Mouse (Mus musculus): ENCODE data around the gene Gm20388. TPM values are rescaled to one million over a fixed set of nuclear protein-coding genes. Genes with fewer than 3 reads are reported as not detected.
A peak's percentile ranks its signal among the peaks of the same experiment; 100 is the strongest.
"Not testable (repeated sequence)": the region's sequence is repeated elsewhere in the genome, so short reads cannot be mapped to it uniquely, and the experiment has no call there.

The Gm20388 gene
- polyA plus RNA-seq, 1 experiment from 2014 or later, result not detected

- no peak overlapping the region for H3K4me2 ChIP-seq
- no peak for ATAC-seq (replicated peaks; ENCODE audit: insufficient number of reproducible peaks, insufficient read depth, low FRiP score, low read depth)
- H3K4me1 ChIP-seq (replicated peaks), result peaks cover 2% of the 10 kb centered on the region
- H3K27ac ChIP-seq, result no peak overlapping the region
- H3K9ac ChIP-seq, result no peak overlapping the region
- H3K9me3 ChIP-seq (replicated peaks), result no peaks in the 10 kb centered on the region
- H3K36me3 ChIP-seq, result no peaks in the 10 kb centered on the region
- H3K4me3 ChIP-seq, result no peak overlapping the region
- H3K27me3 ChIP-seq, result no peaks in the 10 kb centered on the region
- 55% methylated on average over 8 of the region's 8 CpGs for WGBS
These were observed 3281.3 kb downstream of the Gm20388 start for GRCm38 (mm10) chr8:123191908-123192307.

- H3K27ac ChIP-seq, result no peak overlapping the region
- no peak overlapping the region for H3K4me3 ChIP-seq
- WGBS, result 87% methylated on average over 9 of the region's 9 CpGs
- H3K9me3 ChIP-seq (replicated peaks), result no peaks in the 10 kb centered on the region
- H3K9ac ChIP-seq, result no peak overlapping the region
- H3K27me3 ChIP-seq, result no peaks in the 10 kb centered on the region
- H3K4me1 ChIP-seq (replicated peaks), result peaks cover 2% of the 10 kb centered on the region
- no peaks in the 10 kb centered on the region for H3K36me3 ChIP-seq
- no peak for ATAC-seq (replicated peaks; ENCODE audit: insufficient number of reproducible peaks, insufficient read depth, low FRiP score, low read depth)
- no peak overlapping the region for H3K4me2 ChIP-seq
These were observed 3283.1 kb downstream of the Gm20388 start for GRCm38 (mm10) chr8:123193771-123194170.

GRCm38 (mm10) chr8:123197016-123197415 lies 3286.4 kb downstream of the Gm20388 start:
- H3K27ac ChIP-seq; H3K4me3 ChIP-seq; H3K4me1 ChIP-seq (replicated peaks); ATAC-seq (replicated peaks; ENCODE audit: insufficient number of reproducible peaks, insufficient read depth, low FRiP score, low read depth); H3K9me3 ChIP-seq (replicated peaks); H3K4me2 ChIP-seq; H3K9ac ChIP-seq; H3K27me3 ChIP-seq; H3K36me3 ChIP-seq: not testable (repeated sequence)
- WGBS, result 73% methylated on average over 5 of the region's 5 CpGs

- no peaks in the 10 kb centered on the region for H3K9me3 ChIP-seq (replicated peaks)
- no peak overlapping the region for H3K27ac ChIP-seq
- H3K27me3 ChIP-seq, result no peaks in the 10 kb centered on the region; the same call in 1 of the 2 replicates
- no peak for ATAC-seq (replicated peaks; ENCODE audit: insufficient number of reproducible peaks, insufficient read depth, low FRiP score, low read depth)
- H3K36me3 ChIP-seq, result peaks cover under 1% of the 10 kb centered on the region; the same call in 1 of the 2 replicates
- no peak overlapping the region for H3K9ac ChIP-seq
- 49% methylated on average over 14 of the region's 14 CpGs for WGBS
- no peak overlapping the region for H3K4me2 ChIP-seq
- no peaks in the 10 kb centered on the region for H3K4me1 ChIP-seq (replicated peaks)
- no peak overlapping the region for H3K4me3 ChIP-seq
These were observed 3289.2 kb downstream of the Gm20388 start for GRCm38 (mm10) chr8:123199864-123200263.

GRCm38 (mm10) chr8:123202288-123202687 lies 3291.6 kb downstream of the Gm20388 start:
- 25% methylated on average over 5 of the region's 5 CpGs for WGBS
- no peak overlapping the region for H3K9ac ChIP-seq
- no peak overlapping the region for H3K4me3 ChIP-seq
- H3K36me3 ChIP-seq, result peaks cover 17% of the 10 kb centered on the region
- no peak overlapping the region for H3K27ac ChIP-seq
- no peaks in the 10 kb centered on the region for H3K9me3 ChIP-seq (replicated peaks)
- no peak overlapping the region for H3K4me2 ChIP-seq
- no peaks in the 10 kb centered on the region; the same call in 1 of the 2 replicates for H3K27me3 ChIP-seq
- H3K4me1 ChIP-seq (replicated peaks), result no peaks in the 10 kb centered on the region
- no peak for ATAC-seq (replicated peaks; ENCODE audit: insufficient number of reproducible peaks, insufficient read depth, low FRiP score, low read depth)

- Histone ChIP-seq H3K27me3 (no peaks in the 10 kb centered on the region; the same call in 1 of the 2 replicates), H3K9me3 (replicated peaks) (no peaks in the 10 kb centered on the region), H3K4me2 (no peak overlapping the region), H3K4me1 (replicated peaks) (no peaks in the 10 kb centered on the region), H3K36me3 (peaks cover 30% of the 10 kb centered on the region), H3K27ac (no peak overlapping the region), H3K4me3 (no peak overlapping the region), H3K9ac (no peak overlapping the region)
- ATAC-seq (replicated peaks; ENCODE audit: insufficient number of reproducible peaks, insufficient read depth, low FRiP score, low read depth), result no peak
- WGBS, result 77% methylated on average over 3 of the region's 3 CpGs
These were observed 3292.9 kb downstream of the Gm20388 start for GRCm38 (mm10) chr8:123203571-123203970.

GRCm38 (mm10) chr8:123211876-123212275 lies 3301.2 kb downstream of the Gm20388 start:
- H3K27me3 ChIP-seq, result no peaks in the 10 kb centered on the region
- H3K4me2 ChIP-seq, result peak overlapping the region; percentile 91
- peaks cover 30% of the 10 kb centered on the region for H3K36me3 ChIP-seq
- WGBS, result 36% methylated on average over 10 of the region's 10 CpGs
- peak overlapping the region; percentile 66; the same call in 1 of the 2 replicates for H3K27ac ChIP-seq
- peak overlapping the region; percentile 96 for H3K4me3 ChIP-seq
- no peaks in the 10 kb centered on the region for H3K9me3 ChIP-seq (replicated peaks)
- peak overlapping the region; percentile 98 for H3K9ac ChIP-seq
- H3K4me1 ChIP-seq (replicated peaks), result peaks cover 17% of the 10 kb centered on the region
- no peak for ATAC-seq (replicated peaks; ENCODE audit: insufficient number of reproducible peaks, insufficient read depth, low FRiP score, low read depth)

- H3K4me2 ChIP-seq, result peak within 1 kb of the TSS; percentile 91
- H3K27me3 ChIP-seq, result no peaks in the 10 kb centered on the region
- H3K27ac ChIP-seq, result peak within 1 kb of the TSS; percentile 66
- ATAC-seq (replicated peaks; ENCODE audit: insufficient number of reproducible peaks, insufficient read depth, low FRiP score, low read depth), result peak; percentile 93
- no peaks in the 10 kb centered on the region for H3K9me3 ChIP-seq (replicated peaks)
- H3K36me3 ChIP-seq, result peaks cover 25% of the 10 kb centered on the region
- peak within 1 kb of the TSS; percentile 98 for H3K9ac ChIP-seq
- 1% methylated on average over 73 of the region's 76 CpGs for WGBS
- H3K4me3 ChIP-seq, result peak within 1 kb of the TSS; percentile 96
- peaks cover 17% of the 10 kb centered on the region for H3K4me1 ChIP-seq (replicated peaks)
These were observed 3301.9 kb downstream of the Gm20388 start, which contains the start of the genes Chmp1a and Spata33 for GRCm38 (mm10) chr8:123212321-123213117. TSS of gene Chmp1a (minus strand) at chr8:123212763. TSS of gene Spata33 (plus strand) at chr8:123212832.

GRCm38 (mm10) chr8:123213118-123213772 lies 3302.6 kb downstream of the Gm20388 start:
- Histone ChIP-seq H3K9ac (peak overlapping the region; percentile 98), H3K4me3 (peak overlapping the region; percentile 96), H3K4me1 (replicated peaks) (peaks cover 17% of the 10 kb centered on the region), H3K4me2 (peak overlapping the region; percentile 91), H3K27me3 (no peaks in the 10 kb centered on the region), H3K9me3 (replicated peaks) (no peaks in the 10 kb centered on the region), H3K36me3 (peaks cover 18% of the 10 kb centered on the region), H3K27ac (peak overlapping the region; percentile 66)
- 17% methylated on average over 22 of the region's 22 CpGs for WGBS
- peak; percentile 11; the same call in 1 of the 2 replicates for ATAC-seq (replicated peaks; ENCODE audit: insufficient number of reproducible peaks, insufficient read depth, low FRiP score, low read depth)

GRCm38 (mm10) chr8:123215430-123215829 lies 3304.8 kb downstream of the Gm20388 start:
- H3K27ac ChIP-seq, result no peak overlapping the region
- H3K36me3 ChIP-seq, result no peaks in the 10 kb centered on the region
- peaks cover 17% of the 10 kb centered on the region for H3K4me1 ChIP-seq (replicated peaks)
- H3K4me2 ChIP-seq, result no peak overlapping the region
- no peak overlapping the region for H3K4me3 ChIP-seq
- H3K27me3 ChIP-seq, result no peaks in the 10 kb centered on the region
- 22% methylated on average over 3 of the region's 3 CpGs for WGBS
- ATAC-seq (replicated peaks; ENCODE audit: insufficient number of reproducible peaks, insufficient read depth, low FRiP score, low read depth), result no peak
- no peaks in the 10 kb centered on the region for H3K9me3 ChIP-seq (replicated peaks)
- no peak overlapping the region for H3K9ac ChIP-seq

GRCm38 (mm10) chr8:123220917-123221316 lies 3310.3 kb downstream of the Gm20388 start:
- Histone ChIP-seq H3K4me3 (no peak overlapping the region), H3K27ac (no peak overlapping the region), H3K36me3 (no peaks in the 10 kb centered on the region), H3K27me3 (no peaks in the 10 kb centered on the region), H3K9ac (no peak overlapping the region), H3K4me2 (no peak overlapping the region), H3K9me3 (replicated peaks) (no peaks in the 10 kb centered on the region), H3K4me1 (replicated peaks) (peaks cover 14% of the 10 kb centered on the region)
- WGBS, result 62% methylated on average over 1 of the region's 1 CpGs
- ATAC-seq (replicated peaks; ENCODE audit: insufficient number of reproducible peaks, insufficient read depth, low FRiP score, low read depth), result no peak
